Mouse (Mus musculus) 3134 (cell line): ENCODE data around the gene Lrig2.

Source experiments
- DNase-seq: peaks from one replicate; pipeline ENCODE4 v3.0.0-alpha.2; 2011; ENCODE audit warnings: low spot score; ENCODE audit not compliant: insufficient read length; ENCODE audit errors: extremely low read depth

Gene Lrig2

DNA sequence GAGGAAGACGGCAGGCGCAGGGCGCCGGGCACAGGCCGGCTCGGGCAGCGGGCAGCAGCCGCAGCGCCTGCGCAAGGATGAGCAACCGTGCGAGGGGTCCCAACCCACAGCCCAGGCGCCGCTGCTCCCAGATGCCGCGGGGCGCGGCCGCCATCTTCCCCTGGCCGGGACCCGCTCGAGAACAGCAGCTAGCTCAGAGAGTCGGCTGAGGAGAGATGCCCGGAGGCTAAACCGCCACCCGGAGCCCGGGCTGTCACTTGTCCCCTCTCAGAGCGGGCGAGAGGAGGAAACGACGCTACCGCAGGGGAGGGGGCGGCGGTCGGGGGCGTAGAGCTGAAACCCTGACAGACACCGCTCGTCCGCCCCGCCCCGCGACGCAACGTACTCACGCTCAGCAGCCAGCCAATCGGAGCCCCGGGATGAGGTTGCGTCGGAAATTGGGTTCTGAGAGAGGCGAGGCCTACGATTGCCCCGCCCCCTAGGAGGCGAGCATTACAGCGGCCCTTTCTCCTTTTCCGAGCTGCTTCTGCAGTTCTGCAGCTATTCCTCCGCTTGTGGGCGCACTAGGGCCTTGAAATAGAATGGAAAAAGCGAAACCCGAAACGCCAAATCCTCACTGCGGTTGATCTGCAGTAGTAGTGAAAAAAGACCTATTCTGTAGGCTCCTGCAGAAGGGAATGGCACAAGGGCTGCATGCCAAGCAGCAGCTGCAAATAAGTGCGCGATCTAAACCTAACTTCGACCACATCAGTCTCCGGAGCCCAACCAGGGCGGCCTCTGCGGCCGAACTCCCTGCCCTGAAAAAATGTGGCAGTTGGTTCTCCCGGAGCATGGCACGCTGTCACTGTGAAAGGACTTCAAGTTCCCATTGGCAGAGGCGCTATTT lies at the start of gene Lrig2:
Lrig2 (minus strand) TSS at position 381 of the 886 bp plus-strand sequence.
- DNase-seq = peak; percentile 97

DNA sequence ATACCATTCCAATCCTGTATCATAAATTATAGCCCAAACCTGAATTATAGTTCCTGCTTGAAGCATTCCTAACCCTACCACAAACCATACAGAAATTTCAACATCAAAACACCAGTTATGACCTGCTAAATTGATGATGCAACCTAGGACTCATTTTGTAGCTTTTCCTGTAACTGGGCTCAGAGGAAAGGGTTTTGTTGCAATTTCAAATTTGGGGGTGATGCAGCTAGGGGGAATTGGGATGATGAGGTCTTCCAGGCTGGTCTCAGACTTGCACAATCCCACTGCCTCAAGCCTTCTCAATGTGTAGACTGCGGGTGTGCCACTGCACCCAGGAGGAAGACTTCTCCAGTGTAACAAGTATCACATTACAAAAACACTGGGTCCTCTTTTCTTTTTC lies 44.9 kb upstream of the Lrig2 start:
- DNase-seq = no peak

DNA sequence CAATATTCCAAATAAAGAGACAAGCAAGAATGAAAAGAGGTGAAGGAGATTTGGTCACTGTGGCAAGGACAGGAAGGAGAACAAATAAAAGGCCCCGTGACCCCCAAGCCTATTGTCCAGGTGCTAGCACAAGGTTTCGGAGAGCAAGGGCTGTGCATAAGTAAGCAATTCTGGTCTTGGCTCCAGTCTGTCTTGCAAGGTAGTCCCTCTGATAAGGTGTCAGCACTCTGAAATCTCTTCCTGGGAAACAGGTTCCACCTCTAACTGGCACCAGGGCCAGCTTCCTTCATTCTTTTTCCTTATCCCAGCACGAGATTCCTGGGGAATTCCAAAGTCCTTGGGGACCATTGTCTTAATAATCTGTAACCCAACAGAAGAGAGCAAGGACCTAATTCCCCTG lies 38.9 kb upstream of the Lrig2 start:
- DNase-seq = no peak

DNA sequence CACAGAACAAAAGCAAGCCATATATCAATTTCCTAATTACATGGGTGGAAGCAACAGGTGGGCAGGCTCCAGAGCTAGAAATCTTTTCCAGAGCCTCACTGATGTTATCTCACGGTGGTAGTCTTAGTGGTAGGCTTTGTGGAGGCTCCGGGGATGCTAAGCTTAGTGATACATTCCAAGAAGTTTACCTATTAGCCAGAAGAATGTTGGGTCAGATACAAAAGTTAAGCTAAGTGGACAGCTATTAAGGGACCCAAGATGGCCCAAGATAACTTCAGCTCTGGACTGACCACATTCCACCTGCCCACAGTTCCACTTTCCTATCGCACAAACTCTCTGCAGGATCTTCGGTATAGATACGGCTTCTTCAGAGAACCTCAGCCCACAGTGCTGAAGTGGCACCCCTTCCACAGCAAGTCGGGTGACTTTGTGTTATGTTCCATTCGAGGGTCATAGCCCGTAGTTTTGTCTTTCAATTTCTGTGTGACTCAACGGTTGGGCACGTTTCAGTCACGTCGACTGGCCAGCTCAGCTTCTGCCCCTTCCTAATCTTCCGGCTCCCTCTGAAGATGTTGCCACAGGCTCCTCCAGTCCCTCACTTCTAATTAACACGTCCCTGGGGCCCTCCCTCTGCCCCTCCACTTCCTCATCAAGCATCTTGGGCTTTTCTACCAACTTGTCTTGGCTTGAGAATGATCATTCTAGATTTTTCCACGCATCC lies 36.8 kb upstream of the Lrig2 start:
- no peak for DNase-seq

DNA sequence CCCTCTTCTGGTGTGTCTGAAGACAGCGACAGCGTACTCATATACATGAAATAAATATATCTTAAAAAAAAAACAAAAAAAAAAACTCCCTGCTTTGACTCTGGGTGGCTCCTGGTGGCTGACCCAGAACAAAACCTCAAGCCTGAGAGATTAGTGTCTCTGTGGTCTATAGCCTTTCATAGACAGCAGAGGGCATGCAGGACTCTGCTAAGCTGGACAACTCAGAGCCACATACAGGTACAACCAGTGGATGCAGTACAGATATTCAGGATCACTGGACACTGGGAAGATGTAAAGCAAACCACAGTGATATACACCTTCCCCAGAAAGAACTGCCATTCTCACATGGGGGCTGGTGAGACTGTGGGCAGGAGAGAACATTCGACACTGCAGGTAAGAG lies 32.1 kb upstream of the Lrig2 start:
- no peak for DNase-seq

DNA sequence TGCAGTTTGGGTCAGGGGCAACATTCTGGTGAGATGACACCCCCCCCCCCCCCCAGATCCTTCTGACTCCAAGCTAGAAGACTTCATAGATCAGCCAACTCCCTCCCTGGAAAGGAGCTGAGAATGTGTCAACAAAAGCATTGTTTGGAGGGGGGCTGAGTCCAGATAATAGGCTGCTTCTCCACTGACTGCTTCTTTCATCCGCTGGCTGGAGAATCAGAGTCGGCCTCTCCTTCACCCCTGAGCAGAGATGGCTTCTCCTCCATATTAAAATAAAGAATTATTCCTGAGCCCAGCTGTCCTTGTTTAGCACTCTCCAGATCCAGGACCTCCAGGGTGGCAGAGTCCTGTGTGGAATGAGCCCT lies 30.3 kb upstream of the Lrig2 start:
- DNase-seq = no peak

DNA sequence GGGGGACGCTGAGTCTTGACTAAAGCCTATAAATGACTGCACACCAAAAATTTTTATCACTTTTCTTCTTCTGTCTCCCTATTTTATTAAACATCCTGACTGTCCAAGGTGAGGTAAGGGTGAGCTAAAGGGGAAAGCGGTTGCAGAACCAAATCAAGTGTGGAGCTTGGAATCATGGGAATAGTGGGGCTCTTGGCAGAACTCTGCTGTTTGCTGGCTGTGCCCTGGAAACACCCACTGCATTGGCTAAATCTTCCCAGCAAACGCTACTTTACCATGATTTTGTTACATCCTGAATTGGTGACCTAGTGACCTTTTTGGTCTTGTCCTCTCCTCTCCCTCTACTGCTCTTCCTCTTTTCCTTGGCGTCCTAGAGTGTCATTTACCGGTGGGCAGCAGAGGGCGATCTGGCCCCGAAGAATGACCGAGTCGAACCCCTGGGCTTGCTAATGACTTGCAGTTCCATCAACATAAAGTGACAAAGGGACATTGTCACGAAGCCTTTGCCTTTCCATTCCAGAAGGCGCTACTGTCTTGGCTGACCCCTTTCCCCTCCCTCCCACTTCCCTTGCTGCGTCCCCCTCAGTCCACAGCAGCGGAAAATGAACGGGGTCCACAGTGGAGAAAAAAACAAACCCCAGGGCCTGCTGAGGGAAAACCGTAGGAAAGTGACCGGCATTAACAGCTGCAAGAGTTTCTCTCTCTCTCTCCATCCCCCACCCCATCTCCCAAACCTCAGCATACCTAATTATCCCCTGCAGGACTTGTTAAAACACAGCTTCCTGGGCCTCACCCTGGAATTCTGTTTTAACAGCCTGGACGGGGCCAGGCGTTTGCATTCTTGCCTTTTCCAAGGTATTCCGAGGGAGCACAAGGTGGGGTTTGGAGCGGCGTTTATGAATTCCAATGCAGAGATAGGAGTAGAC lies 29.7 kb upstream of the Lrig2 start:
- DNase-seq = peak; percentile 25

DNA sequence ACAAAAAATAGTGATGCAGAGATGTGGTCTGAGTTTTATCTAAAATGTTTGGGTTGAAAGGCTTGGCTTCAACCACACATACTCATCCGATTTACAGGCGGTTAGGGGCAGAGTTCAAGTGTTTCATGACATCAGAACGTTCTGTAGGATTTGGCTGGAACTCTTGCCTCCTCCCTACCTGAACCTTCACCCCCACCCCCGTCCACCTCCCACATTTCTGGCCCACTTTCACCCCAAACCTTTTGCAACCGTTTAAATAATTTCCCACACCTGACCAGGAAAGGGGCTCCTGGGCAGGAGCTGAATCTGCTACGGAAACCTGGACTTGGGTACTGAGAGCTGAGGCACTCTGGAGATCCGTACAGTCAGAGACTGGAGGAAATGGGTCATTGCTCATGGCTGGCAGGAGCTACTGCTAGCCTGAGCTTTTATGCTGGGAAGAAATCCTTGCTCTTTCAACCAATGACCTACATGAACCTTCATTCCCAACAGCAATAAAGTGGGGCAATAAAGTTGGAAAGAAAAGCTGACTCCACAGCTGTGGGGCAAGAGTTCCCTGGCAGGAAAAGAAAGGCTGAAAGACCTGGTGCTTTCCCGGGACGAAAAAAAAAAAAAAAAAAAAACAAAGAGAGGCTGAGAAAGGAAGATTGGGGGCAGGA lies 28.9 kb upstream of the Lrig2 start:
- no peak for DNase-seq

DNA sequence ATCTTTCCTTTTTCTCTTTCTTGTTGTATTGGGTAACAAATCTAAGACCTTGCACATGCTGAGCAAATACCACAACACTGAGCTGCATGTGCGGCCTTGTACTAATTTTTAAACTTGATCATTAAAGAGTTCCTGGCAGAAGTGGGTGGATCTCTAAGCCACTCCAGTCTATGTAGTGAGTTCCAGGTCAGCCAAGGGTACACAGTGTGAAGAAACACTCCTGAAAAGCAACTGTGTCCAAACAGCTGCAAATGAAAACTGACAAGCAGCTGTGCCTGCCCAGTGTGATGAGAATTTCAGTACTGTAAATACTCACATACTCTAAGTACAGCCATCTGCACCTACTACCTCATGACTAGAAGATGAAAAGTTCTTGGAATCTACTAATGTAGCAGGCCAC lies 21.5 kb upstream of the Lrig2 start:
- no peak for DNase-seq

DNA sequence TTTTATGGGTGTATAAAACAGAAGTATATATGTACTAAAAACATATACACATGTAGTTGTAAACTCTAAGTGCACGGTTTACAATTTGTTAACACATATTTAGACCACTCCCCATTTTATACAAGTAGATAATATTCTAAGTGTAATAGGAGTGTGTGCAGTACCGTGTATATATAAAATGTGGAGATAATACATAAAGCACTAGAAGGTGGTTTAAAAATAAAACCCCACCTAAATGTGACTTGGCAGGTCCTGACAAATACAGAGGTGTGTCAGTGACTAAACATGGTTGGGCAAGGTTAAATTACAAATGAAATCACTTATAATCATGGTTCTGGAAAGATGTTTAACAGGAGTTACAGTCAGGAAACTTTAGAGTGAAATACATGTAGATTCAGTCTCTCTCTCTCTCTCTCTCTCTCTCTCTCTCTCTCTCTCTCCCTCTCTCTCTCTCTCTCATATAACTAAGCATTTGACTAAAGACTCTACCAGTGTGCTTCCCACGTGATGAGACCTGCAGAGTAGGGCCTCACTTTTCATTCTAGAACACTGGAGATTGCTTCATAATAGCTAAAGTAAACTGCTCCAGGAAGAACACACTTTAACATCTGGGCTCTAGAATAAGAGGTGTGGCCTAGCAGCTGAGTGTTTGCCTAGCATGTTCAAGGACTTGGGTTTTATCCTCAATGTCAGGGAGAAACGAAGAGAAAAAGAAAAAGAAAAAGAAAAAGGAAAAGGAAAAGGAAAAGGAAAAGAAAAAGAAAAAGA lies 14.6 kb upstream of the Lrig2 start:
- no peak for DNase-seq

DNA sequence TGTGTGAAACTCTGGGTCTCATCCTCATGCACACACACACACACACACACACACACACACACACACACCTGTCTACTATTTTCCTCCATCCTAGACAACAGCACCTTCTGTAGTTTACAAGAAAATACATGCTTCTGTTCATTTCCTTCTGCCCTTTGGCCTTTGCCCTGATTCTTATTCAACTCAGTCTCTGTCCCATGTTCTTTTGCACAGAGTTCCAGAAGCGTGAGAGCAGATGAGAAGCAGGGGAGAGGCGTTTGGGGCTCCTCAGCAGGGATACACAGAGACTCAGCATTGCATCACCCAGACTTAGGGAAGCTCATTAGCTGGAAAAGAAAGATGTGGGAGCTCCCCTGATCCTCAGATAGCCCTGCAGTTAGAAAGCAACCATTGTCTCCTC lies 13.8 kb upstream of the Lrig2 start:
- no peak for DNase-seq

DNA sequence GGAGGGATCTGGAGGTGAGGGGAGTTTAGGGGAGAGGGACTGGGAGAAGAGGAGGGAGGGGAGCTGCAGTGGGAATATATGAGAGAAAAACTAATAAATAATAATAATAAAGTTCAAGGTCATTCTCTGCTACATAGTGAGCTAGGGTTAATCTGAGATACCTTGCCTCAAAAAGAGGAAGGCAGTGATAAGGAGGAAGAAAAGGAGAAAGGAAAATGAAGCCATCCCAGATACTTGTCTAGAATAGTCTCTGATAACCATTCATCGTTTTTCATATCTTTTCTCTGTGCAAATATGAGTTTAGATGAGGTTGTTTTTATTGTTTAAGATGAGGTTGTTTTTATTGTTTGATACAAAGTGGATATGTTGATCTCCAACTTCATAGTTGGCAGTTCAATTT lies 13.3 kb upstream of the Lrig2 start:
- DNase-seq = no peak

DNA sequence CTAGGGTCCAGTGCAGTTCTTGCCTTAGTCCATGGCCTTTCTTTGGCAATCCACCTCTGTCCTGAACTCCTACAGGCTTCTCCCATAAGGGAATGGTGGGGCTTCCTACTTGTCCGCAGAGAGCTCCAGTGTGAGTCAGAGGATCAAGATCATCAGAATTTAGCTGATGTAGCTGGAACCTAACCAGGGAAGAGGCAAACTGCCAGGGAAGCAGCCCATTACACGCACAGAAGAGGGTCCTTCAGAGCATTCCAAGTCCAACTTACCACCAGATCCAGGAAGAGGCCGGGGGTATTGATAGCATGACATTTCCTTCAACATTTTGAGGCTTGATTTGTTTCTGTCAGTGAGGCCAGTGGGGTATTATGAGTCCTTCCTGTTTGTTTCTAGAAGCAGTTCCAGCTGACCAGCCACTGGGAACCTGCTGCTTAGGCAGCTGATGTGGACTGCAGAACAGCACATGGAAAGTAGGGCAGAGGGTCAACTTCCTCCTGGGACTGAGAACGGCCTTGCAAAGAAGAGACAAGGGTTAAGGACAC lies 11.7 kb upstream of the Lrig2 start:
- DNase-seq = no peak

DNA sequence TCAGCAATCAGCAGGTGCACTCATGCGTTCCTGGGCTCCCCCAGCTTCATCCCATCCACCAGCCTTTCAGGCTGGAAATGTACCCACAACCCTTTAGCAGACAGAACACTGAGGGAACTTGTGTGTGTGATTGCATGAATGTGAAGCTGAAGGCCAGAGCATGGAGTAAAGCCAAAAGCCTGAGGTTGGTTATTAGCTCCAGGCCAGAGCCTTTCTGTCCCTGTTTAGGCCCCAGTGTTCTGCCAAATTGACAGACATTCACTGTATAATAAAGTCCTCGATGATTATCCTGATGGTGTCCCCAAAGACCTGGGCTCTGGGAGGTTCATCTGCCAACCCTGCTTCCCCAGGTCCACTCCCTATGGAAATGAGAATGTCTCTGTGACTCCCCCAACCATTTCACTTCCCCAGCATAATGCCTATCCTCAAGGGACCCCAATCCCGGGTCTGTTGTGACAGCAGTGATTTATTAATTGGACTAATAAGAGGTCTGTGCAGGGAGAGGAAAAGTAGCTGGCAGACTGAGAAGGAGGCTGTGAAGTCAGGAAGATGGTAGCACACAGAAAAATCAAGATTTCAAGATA lies 9.7 kb upstream of the Lrig2 start:
- DNase-seq = no peak

DNA sequence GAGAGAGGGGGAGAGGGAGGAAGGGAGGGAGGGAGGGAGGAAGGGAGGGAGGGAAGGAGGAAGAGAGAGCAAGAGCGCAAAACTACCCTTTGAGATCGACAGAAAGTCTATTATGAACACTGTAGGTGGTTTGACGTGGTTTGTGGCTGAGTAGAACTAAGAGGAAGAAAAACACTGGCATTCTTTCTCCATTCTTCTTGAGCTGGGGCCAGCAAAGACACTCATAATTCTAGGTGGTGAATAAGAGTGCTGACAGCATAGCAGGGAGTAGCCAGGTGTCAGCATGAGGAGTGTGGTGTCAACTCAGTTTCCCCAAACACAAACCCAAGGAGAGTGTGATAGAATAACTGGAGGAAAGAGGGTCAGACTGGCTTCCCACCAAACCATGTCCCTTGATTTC lies 8.8 kb upstream of the Lrig2 start:
- no peak for DNase-seq

DNA sequence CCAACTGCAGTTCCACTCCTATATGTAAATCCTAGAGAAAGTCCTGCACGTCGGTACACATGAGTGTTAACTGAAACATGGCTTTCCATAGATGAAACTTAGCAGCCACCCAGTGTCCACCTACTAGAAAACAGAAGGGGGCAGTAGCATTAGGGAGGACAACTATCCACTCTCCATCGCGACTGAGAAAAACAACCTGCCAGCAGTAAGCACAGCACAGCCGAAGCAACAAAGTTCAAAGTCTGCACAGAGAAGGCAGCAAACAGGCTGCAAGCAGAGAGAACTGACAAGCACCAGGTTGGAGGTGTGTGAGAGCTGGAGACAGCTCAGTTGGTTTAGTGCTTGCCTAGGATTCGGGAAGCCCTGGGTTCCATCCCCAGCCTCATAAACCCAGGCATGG lies 7.2 kb upstream of the Lrig2 start:
- DNase-seq = no peak

DNA sequence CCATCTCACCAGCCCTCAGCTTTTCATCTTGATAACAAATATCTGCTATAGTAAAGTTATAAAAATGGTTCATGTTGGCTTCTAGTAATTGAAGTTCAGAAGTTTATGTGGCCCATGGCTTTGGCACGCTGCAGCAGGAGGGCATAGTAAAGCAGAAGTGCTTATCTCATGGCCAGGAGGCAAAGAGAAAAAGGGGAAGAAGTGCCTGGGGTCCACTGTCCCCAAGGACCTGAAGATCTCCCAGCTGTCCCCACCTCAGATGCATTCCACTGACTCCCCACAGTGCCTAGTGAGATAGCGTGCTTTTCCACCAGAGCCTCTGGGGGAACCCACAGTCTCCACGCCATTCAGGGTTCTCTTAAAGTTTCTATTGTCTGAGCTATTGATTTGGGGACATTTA lies 6.7 kb upstream of the Lrig2 start:
- no peak for DNase-seq

DNA sequence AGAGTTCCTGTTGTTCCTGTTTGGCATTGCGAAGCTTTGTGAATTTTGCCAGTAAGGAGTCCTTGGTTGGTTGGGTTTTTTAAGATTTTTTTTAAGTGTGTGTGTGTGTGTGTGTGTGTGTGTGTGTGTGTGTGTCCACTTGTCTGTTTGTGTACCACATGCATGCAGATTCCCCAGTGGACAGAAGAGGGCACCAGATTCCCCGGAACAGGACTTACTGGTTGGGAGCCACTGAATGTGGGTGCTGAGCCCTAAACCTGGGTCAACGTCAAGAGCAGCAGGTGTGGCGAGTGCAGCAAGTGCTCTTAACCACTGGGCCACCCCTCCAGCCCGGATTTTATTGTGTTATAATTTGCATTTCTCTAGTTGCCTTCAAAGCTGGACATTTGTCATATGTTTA lies 5.4 kb upstream of the Lrig2 start:
- DNase-seq = peak; percentile 18

DNA sequence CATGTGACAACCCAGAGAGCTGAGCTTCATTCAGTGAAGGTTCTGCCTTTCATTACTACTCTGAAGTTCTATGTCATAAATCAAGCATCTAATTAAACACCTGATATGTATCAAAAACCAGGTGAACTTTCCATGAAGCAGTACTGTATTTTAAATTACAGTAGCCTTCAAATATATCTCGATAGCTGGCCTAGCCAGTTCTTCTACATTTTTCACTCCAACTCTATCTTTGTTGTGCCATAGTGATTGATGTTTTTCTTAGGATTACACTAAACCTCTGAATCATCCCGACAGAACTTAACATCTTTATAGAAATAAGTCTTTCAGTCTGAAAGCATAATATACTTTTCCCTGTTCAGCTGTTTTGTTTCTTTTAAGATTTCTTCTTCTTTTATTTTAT lies 2.8 kb upstream of the Lrig2 start:
- DNase-seq = no peak
